9 mouse cellular contexts compared by ENCODE assay signal in the genomic region with DNA sequence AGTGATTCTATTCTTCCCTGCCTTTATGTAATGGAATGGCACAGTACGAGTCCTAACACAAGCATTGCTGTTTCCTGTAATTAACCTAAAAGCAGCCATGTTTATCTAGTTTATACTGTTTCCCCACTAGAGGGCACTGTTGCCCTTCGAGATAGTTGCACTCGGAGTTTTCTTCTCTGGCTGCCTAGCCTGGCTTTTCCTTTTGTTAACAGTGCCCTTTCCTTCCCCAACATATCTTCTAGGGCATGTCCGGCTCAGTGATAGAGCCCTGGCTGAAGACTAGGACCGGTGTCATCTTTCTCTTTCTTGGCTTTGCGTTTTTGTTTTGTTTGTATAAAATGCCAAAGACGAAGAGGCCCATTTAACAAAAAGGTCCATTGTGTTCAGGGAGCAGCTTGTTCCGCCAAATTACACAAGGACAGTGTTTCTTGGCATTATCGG. TPM values are rescaled to one million over a fixed set of nuclear protein-coding genes. Genes with fewer than 3 reads are reported as not detected.
DNase-seq lines count a peak whose midpoint lies in the region; ATAC-seq and TF ChIP-seq lines count a peak whose summit lies in the region.
"Had no signal": no experiment of that assay in that cellular context is flagged by ENCODE, and none has a peak within 500 bp of the region (broad histone marks: within the 10 kb centered on the region; RNA-seq: fewer than 3 reads in every experiment).

No protein-coding gene starts in this region.

- DNase-seq in adipocyte (ENCODE audit: low spot score), result peak; percentile 94
- DNase-seq in embryo, embryonic 10.5 days (ENCODE audit: low spot score), result peak; percentile 93
- DNase-seq in ovary, postnatal 14 days (ENCODE audit: low spot score), result peak; percentile 67

- H3K4me3 ChIP-seq in E14TG2a.4 (replicated peaks; ENCODE audit: low read length), result no peak overlapping the region
- no peak overlapping the region for H3K4me3 ChIP-seq in heart, embryonic 13.5 days
- no peak overlapping the region for H3K4me3 ChIP-seq in kidney, embryonic 15.5 days (replicated peaks)
- H3K4me3 ChIP-seq in lung, embryonic 15.5 days, result no peak overlapping the region
- H3K4me3 ChIP-seq: liver, embryonic 15.5 days had no signal

- peak overlapping the region; percentile 47 for H3K4me2 ChIP-seq in heart, embryonic 13.5 days
- H3K4me2 ChIP-seq in kidney, embryonic 15.5 days, result peak overlapping the region; percentile 32; the same call in 1 of the 2 replicates
- H3K4me2 ChIP-seq in lung, embryonic 15.5 days, result peak overlapping the region; percentile 22; the same call in 1 of the 2 replicates
- H3K4me2 ChIP-seq: liver, embryonic 15.5 days had no signal

- no peaks in the 10 kb centered on the region; the same call in 1 of the 2 replicates for H3K27me3 ChIP-seq in E14TG2a.4 (ENCODE audit: insufficient read depth, low read length)
- no peaks in the 10 kb centered on the region for H3K27me3 ChIP-seq in heart, embryonic 13.5 days (replicated peaks)
- H3K27me3 ChIP-seq in kidney, embryonic 15.5 days, result no peaks in the 10 kb centered on the region
- H3K27me3 ChIP-seq in lung, embryonic 15.5 days, result no peaks in the 10 kb centered on the region
- H3K27me3 ChIP-seq: liver, embryonic 15.5 days had no signal

- H3K9ac ChIP-seq in heart, embryonic 13.5 days, result 0 out of 2 replicates have a peak overlapping the region, but pooled peaks have one; percentile 47
- no peak overlapping the region for H3K9ac ChIP-seq in kidney, embryonic 15.5 days
- H3K9ac ChIP-seq in lung, embryonic 15.5 days, result no peak overlapping the region
- H3K9ac ChIP-seq: liver, embryonic 15.5 days had no signal

- peaks cover 37% of the 10 kb centered on the region for H3K36me3 ChIP-seq in E14TG2a.4 (ENCODE audit: insufficient read depth, low read length)
- H3K36me3 ChIP-seq in heart, embryonic 13.5 days, result peaks cover 16% of the 10 kb centered on the region
- peaks cover 18% of the 10 kb centered on the region; the same call in 1 of the 2 replicates for H3K36me3 ChIP-seq in kidney, embryonic 15.5 days
- no peaks in the 10 kb centered on the region for H3K36me3 ChIP-seq in lung, embryonic 15.5 days

- H3K9me3 ChIP-seq in E14TG2a.4 (ENCODE audit: low read length), result no peaks in the 10 kb centered on the region
- no peaks in the 10 kb centered on the region for H3K9me3 ChIP-seq in heart, embryonic 13.5 days
- no peaks in the 10 kb centered on the region for H3K9me3 ChIP-seq in kidney, embryonic 15.5 days (replicated peaks)
- H3K9me3 ChIP-seq in lung, embryonic 15.5 days, result no peaks in the 10 kb centered on the region
- H3K9me3 ChIP-seq: liver, embryonic 15.5 days had no signal

- peaks cover 12% of the 10 kb centered on the region for H3K4me1 ChIP-seq in E14TG2a.4 (replicated peaks; ENCODE audit: low read depth, low read length)
- peaks cover 41% of the 10 kb centered on the region for H3K4me1 ChIP-seq in heart, embryonic 13.5 days
- H3K4me1 ChIP-seq in kidney, embryonic 15.5 days, result peaks cover 24% of the 10 kb centered on the region
- peaks cover 28% of the 10 kb centered on the region for H3K4me1 ChIP-seq in lung, embryonic 15.5 days
- H3K4me1 ChIP-seq: liver, embryonic 15.5 days had no signal

- no peak overlapping the region for H3K27ac ChIP-seq in heart, embryonic 13.5 days (replicated peaks)
- H3K27ac ChIP-seq in kidney, embryonic 15.5 days, result 0 out of 2 replicates have a peak overlapping the region, but pooled peaks have one; percentile 27
- peak overlapping the region; percentile 61 for H3K27ac ChIP-seq in lung, embryonic 15.5 days
- H3K27ac ChIP-seq: liver, embryonic 15.5 days had no signal

- WGBS in heart, embryonic 13.5 days, result 17% methylated on average over 9 of the region's 9 CpGs
- 11% methylated on average over 9 of the region's 9 CpGs for WGBS in kidney, embryonic 15.5 days
- 11% methylated on average over 9 of the region's 9 CpGs for WGBS in lung, embryonic 15.5 days

- no peak for ATAC-seq in heart, embryonic 13.5 days (ENCODE audit: extremely low read depth, insufficient number of reproducible peaks, low FRiP score, low TSS enrichment)
- peak; percentile 54; the same call in 1 of the 2 replicates for ATAC-seq in kidney, embryonic 15.5 days (replicated peaks; ENCODE audit: low FRiP score)
- ATAC-seq in lung, embryonic 15.5 days (ENCODE audit: borderline replicate concordance, extremely low read depth, low FRiP score, low TSS enrichment), result peak; percentile 53; the same call in 1 of the 2 replicates
- no peak for ATAC-seq in erythroid progenitor cell, adult 5-6 weeks (replicated peaks; ENCODE audit: low FRiP score, poor library complexity, severe bottlenecking)

- peak; percentile 55 for TF ChIP-seq CTCF in E14TG2a.4 (conservative IDR thresholded peaks at IDR 0.05; ENCODE audit: low read length)

RNA-seq across cellular contexts. Expression of gene Wwox, which starts 13.3 kb away (rescaled TPM):
- 9.0 and 9.9 TPM in 2 replicates for polyA plus RNA-seq in heart, embryonic 13.5 days (2015; fragmentation: Nextera tagmentation; extraction: Ambion mirVana)
- 15.9 and 16.0 TPM in 2 replicates for polyA plus RNA-seq in kidney, embryonic 15.5 days (2015; fragmentation: Nextera tagmentation; extraction: Ambion mirVana)
- 17.1 and 20.0 TPM in 2 replicates for polyA plus RNA-seq in lung, embryonic 15.5 days (2015; fragmentation: Nextera tagmentation; extraction: Ambion mirVana)
- total RNA-seq in erythroid progenitor cell, adult 5-6 weeks (2015; ENCODE audit: low replicate concordance), result 3.2 and 3.8 TPM in 2 replicates
- total RNA-seq in erythroid progenitor cell, adult 5-6 weeks (2017; ENCODE audit: low replicate concordance), result 3.9 and 11.2 TPM in 2 replicates

RNA-seq across cellular contexts. Expression of gene Clec3a, which starts 34.9 kb away (rescaled TPM):
- polyA plus RNA-seq in heart, embryonic 13.5 days (2015; fragmentation: Nextera tagmentation; extraction: Ambion mirVana), result not detected in 2 replicates
- polyA plus RNA-seq in kidney, embryonic 15.5 days (2015; fragmentation: Nextera tagmentation; extraction: Ambion mirVana), result not detected in 2 replicates
- 0.72 TPM in 1 of 2 replicates, not detected in the other for polyA plus RNA-seq in lung, embryonic 15.5 days (2015; fragmentation: Nextera tagmentation; extraction: Ambion mirVana)
- total RNA-seq in erythroid progenitor cell, adult 5-6 weeks (2015; ENCODE audit: low replicate concordance), result not detected in 2 replicates
- total RNA-seq in erythroid progenitor cell, adult 5-6 weeks (2017; ENCODE audit: low replicate concordance), result not detected in 2 replicates
- polyA plus RNA-seq: liver, embryonic 15.5 days had no signal

Comparison
In these comparisons a context has a peak if more than half of its experiments do, and no peak if none do; other contexts are left out.
1. ATAC-seq: peak in kidney, embryonic 15.5 days (single experiment) and lung, embryonic 15.5 days (single experiment); none in heart, embryonic 13.5 days (single experiment) and erythroid progenitor cell, adult 5-6 weeks (single experiment).
2. Peak in every context shown above with its lines, with median percentiles within 50 percentile points of each other: DNase-seq and H3K4me2 ChIP-seq.